Mouse (Mus musculus) midbrain, embryonic 10.5 days (tissue): ENCODE results near the gene Degs2. TPM values are rescaled to one million over a fixed set of nuclear protein-coding genes. Genes with fewer than 3 reads are reported as not detected.
A peak's percentile ranks its signal among the peaks of the same experiment; 100 is the strongest.

ENCODE experiments used
- DNase-seq: peaks from one replicate; pipeline ENCODE4 v3.0.0-alpha.2; 2017; ENCODE audit warnings: low spot score
- H3K27ac ChIP-seq: fragments of 300-500 bp; sonication (generic); replicated peaks from 2 replicates; pipeline ENCODE4 v1.5.1; 2016; ENCODE audit warnings: mild to moderate bottlenecking
- H3K27me3 ChIP-seq: fragments of 300-500 bp; sonication (generic); 2 replicates; pipeline ENCODE4 v1.6.1; 2016; ENCODE audit warnings: low read depth, mild to moderate bottlenecking; ENCODE audit not compliant: poor library complexity, severe bottlenecking
- H3K36me3 ChIP-seq: fragments of 300-500 bp; sonication (generic); 2 replicates; pipeline ENCODE4 v1.6.1; 2016; ENCODE audit warnings: mild to moderate bottlenecking, moderate library complexity
- H3K4me1 ChIP-seq: fragments of 300-500 bp; sonication (generic); 2 replicates; pipeline ENCODE4 v1.6.1; 2016
- H3K4me3 ChIP-seq: fragments of 300-500 bp; sonication (generic); 2 replicates; pipeline ENCODE4 v1.5.1; 2016; ENCODE audit warnings: mild to moderate bottlenecking, moderate library complexity
- H3K9me3 ChIP-seq: fragments of 300-500 bp; sonication (generic); replicated peaks from 2 replicates; pipeline ENCODE4 v1.6.1; 2016; ENCODE audit warnings: mild to moderate bottlenecking
- WGBS: fragments of 180-500 bp; shearing (Covaris S2); methylation state at CpG from one replicate; pipeline ENCODE4 v1.1.7; 2016; 5-methylcytosine and 5-hydroxymethylcytosine counted together
- polyA plus RNA-seq: library from polyadenylated mRNA; unstranded; fragments of >200 nt; fragmentation: Nextera tagmentation; extraction: Ambion mirVana; gene quantifications from 2 replicates; pipeline ENCODE4 v1.2.1, GENCODE M21; 2016

Gene Degs2
- polyA plus RNA-seq, 1 experiment from 2014 or later, result 1.1 TPM

GRCm38 (mm10) chr12:108694223-108694622, 7.9 kb downstream of the Degs2 start:
- no peaks in the 10 kb centered on the region for H3K9me3 ChIP-seq
- WGBS, result 91% methylated on average over 1 of the region's 1 CpGs
- H3K27me3 ChIP-seq, result no peaks in the 10 kb centered on the region
- H3K27ac ChIP-seq, result no peak overlapping the region
- peaks cover 13% of the 10 kb centered on the region for H3K4me1 ChIP-seq
- peaks cover 17% of the 10 kb centered on the region for H3K36me3 ChIP-seq
- no peak for DNase-seq
- no peak overlapping the region for H3K4me3 ChIP-seq

GRCm38 (mm10) chr12:108693592-108693991, 8.5 kb downstream of the Degs2 start:
- H3K9me3 ChIP-seq, result no peaks in the 10 kb centered on the region
- H3K4me3 ChIP-seq, result no peak overlapping the region
- no peaks in the 10 kb centered on the region for H3K27me3 ChIP-seq
- peaks cover 23% of the 10 kb centered on the region for H3K36me3 ChIP-seq
- WGBS, result 79% methylated on average over 2 of the region's 2 CpGs
- no peak for DNase-seq
- peaks cover 12% of the 10 kb centered on the region for H3K4me1 ChIP-seq
- no peak overlapping the region; the same call in 1 of the 2 replicates for H3K27ac ChIP-seq

GRCm38 (mm10) chr12:108690529-108690928, 11.6 kb downstream of the Degs2 start:
- no peak overlapping the region for H3K4me3 ChIP-seq
- peaks cover 17% of the 10 kb centered on the region for H3K4me1 ChIP-seq
- no peaks in the 10 kb centered on the region for H3K9me3 ChIP-seq
- DNase-seq, result no peak
- H3K27me3 ChIP-seq, result no peaks in the 10 kb centered on the region
- H3K36me3 ChIP-seq, result peaks cover 54% of the 10 kb centered on the region
- H3K27ac ChIP-seq, result peak overlapping the region; percentile 10; the same call in 1 of the 2 replicates
- WGBS, result 80% methylated on average over 9 of the region's 9 CpGs

- Histone ChIP-seq H3K27ac (no peak overlapping the region), H3K4me1 (peaks cover 17% of the 10 kb centered on the region), H3K4me3 (no peak overlapping the region), H3K9me3 (no peaks in the 10 kb centered on the region), H3K27me3 (no peaks in the 10 kb centered on the region), H3K36me3 (peaks cover 66% of the 10 kb centered on the region)
- WGBS, result 89% methylated on average over 9 of the region's 9 CpGs
- DNase-seq, result no peak
These were observed 12.9 kb downstream of the Degs2 start for GRCm38 (mm10) chr12:108689167-108689566.

GRCm38 (mm10) chr12:108686926-108687325, 15.2 kb downstream of the Degs2 start:
- H3K27ac ChIP-seq, result no peak overlapping the region
- H3K4me1 ChIP-seq, result peaks cover 17% of the 10 kb centered on the region
- H3K36me3 ChIP-seq, result peaks cover 88% of the 10 kb centered on the region
- no peak for DNase-seq
- no peaks in the 10 kb centered on the region for H3K27me3 ChIP-seq
- 71% methylated on average over 6 of the region's 6 CpGs for WGBS
- H3K9me3 ChIP-seq, result no peaks in the 10 kb centered on the region
- H3K4me3 ChIP-seq, result no peak overlapping the region

GRCm38 (mm10) chr12:108686463-108686862, 15.7 kb downstream of the Degs2 start:
- 75% methylated on average over 6 of the region's 6 CpGs for WGBS
- no peak for DNase-seq
- Histone ChIP-seq H3K4me1 (peaks cover 17% of the 10 kb centered on the region), H3K4me3 (no peak overlapping the region), H3K27me3 (no peaks in the 10 kb centered on the region), H3K36me3 (peaks cover 93% of the 10 kb centered on the region), H3K27ac (no peak overlapping the region), H3K9me3 (no peaks in the 10 kb centered on the region)

- Histone ChIP-seq H3K36me3 (peaks cover 98% of the 10 kb centered on the region), H3K9me3 (no peaks in the 10 kb centered on the region), H3K27me3 (no peaks in the 10 kb centered on the region), H3K4me1 (no peaks in the 10 kb centered on the region), H3K4me3 (no peak overlapping the region), H3K27ac (no peak overlapping the region)
- WGBS, result 94% methylated on average over 13 of the region's 13 CpGs
- no peak for DNase-seq
These were observed 19.7 kb downstream of the Degs2 start for GRCm38 (mm10) chr12:108682240-108683023.

GRCm38 (mm10) chr12:108680861-108681260, 21.3 kb downstream of the Degs2 start:
- Histone ChIP-seq H3K9me3 (no peaks in the 10 kb centered on the region), H3K4me3 (no peak overlapping the region), H3K36me3 (peaks cover 98% of the 10 kb centered on the region), H3K4me1 (no peaks in the 10 kb centered on the region), H3K27ac (no peak overlapping the region), H3K27me3 (no peaks in the 10 kb centered on the region)
- no peak for DNase-seq
- WGBS, result 94% methylated on average over 8 of the region's 8 CpGs

- Histone ChIP-seq H3K27me3 (no peaks in the 10 kb centered on the region), H3K9me3 (no peaks in the 10 kb centered on the region), H3K4me3 (no peak overlapping the region), H3K36me3 (peaks cover 98% of the 10 kb centered on the region), H3K27ac (no peak overlapping the region), H3K4me1 (no peaks in the 10 kb centered on the region)
- WGBS, result 90% methylated on average over 4 of the region's 4 CpGs
- DNase-seq, result no peak
These were observed 23.7 kb downstream of the Degs2 start for GRCm38 (mm10) chr12:108678366-108678765.

- no peak for DNase-seq
- Histone ChIP-seq H3K9me3 (no peaks in the 10 kb centered on the region), H3K4me3 (no peak overlapping the region), H3K27ac (no peak overlapping the region), H3K4me1 (no peaks in the 10 kb centered on the region), H3K36me3 (peaks cover 96% of the 10 kb centered on the region), H3K27me3 (no peaks in the 10 kb centered on the region)
- WGBS, result 91% methylated on average over 5 of the region's 5 CpGs
These were observed 25.0 kb downstream of the Degs2 start for GRCm38 (mm10) chr12:108677116-108677515.

GRCm38 (mm10) chr12:108675614-108676401, 26.3 kb downstream of the Degs2 start:
- no peak overlapping the region for H3K4me3 ChIP-seq
- H3K36me3 ChIP-seq, result peaks cover 96% of the 10 kb centered on the region
- H3K4me1 ChIP-seq, result no peaks in the 10 kb centered on the region
- peak overlapping the region; percentile 17; the same call in 1 of the 2 replicates for H3K27ac ChIP-seq
- no peaks in the 10 kb centered on the region for H3K9me3 ChIP-seq
- DNase-seq, result no peak
- 88% methylated on average over 8 of the region's 8 CpGs for WGBS
- no peaks in the 10 kb centered on the region for H3K27me3 ChIP-seq

- 94% methylated on average over 2 of the region's 2 CpGs for WGBS
- Histone ChIP-seq H3K4me1 (no peaks in the 10 kb centered on the region), H3K9me3 (no peaks in the 10 kb centered on the region), H3K27ac (no peak overlapping the region), H3K36me3 (peaks cover 96% of the 10 kb centered on the region), H3K4me3 (no peak overlapping the region), H3K27me3 (no peaks in the 10 kb centered on the region)
- DNase-seq, result no peak
These were observed 27.2 kb downstream of the Degs2 start for GRCm38 (mm10) chr12:108674916-108675315.

GRCm38 (mm10) chr12:108674502-108674901, 27.6 kb downstream of the Degs2 start:
- peaks cover 96% of the 10 kb centered on the region for H3K36me3 ChIP-seq

More at GRCm38 (mm10) chr12:108674502-108674901, 27.6 kb downstream of the Degs2 start:
- no peaks in the 10 kb centered on the region for H3K27me3 ChIP-seq
- 92% methylated on average over 4 of the region's 4 CpGs for WGBS
- no peaks in the 10 kb centered on the region for H3K9me3 ChIP-seq
- H3K4me3 ChIP-seq, result no peak overlapping the region
- no peak for DNase-seq
- H3K27ac ChIP-seq, result no peak overlapping the region
- no peaks in the 10 kb centered on the region for H3K4me1 ChIP-seq
